Mouse (Mus musculus) embryonic facial prominence, embryonic 13.5 days (tissue): ENCODE data around the gene Zdhhc14. TPM values are rescaled to one million over a fixed set of nuclear protein-coding genes. Genes with fewer than 3 reads are reported as not detected.

Experiments
- ATAC-seq: fragments of 200-750 bp; cut with Nextera tagmentation; 2 replicates; pipeline ENCODE4 v1.8.0; 2017; ENCODE audit warnings: low read depth; ENCODE audit not compliant: insufficient number of reproducible peaks, insufficient read depth, low FRiP score, low TSS enrichment
- H3K27ac ChIP-seq: fragments of 300-500 bp; sonication (generic); 2 replicates; pipeline ENCODE4 v1.5.1; 2015; ENCODE audit warnings: moderate library complexity, mild to moderate bottlenecking, inconsistent platforms
- H3K27me3 ChIP-seq: fragments of 300-500 bp; sonication (generic); 2 replicates; pipeline ENCODE4 v1.6.1; 2015; ENCODE audit warnings: mild to moderate bottlenecking, inconsistent platforms
- H3K36me3 ChIP-seq: fragments of 300-500 bp; sonication (generic); 2 replicates; pipeline ENCODE4 v1.6.1; 2015; ENCODE audit warnings: mild to moderate bottlenecking, inconsistent platforms
- H3K4me1 ChIP-seq: fragments of 300-500 bp; sonication (generic); 2 replicates; pipeline ENCODE4 v1.6.1; 2015; ENCODE audit warnings: inconsistent platforms
- H3K4me2 ChIP-seq: fragments of 300-500 bp; sonication (generic); 2 replicates; pipeline ENCODE4 v1.6.1; 2015; ENCODE audit warnings: moderate library complexity, mild to moderate bottlenecking, inconsistent platforms
- H3K4me3 ChIP-seq: fragments of 300-500 bp; sonication (generic); 2 replicates; pipeline ENCODE4 v1.5.1; 2015; ENCODE audit warnings: mild to moderate bottlenecking, inconsistent platforms
- H3K9ac ChIP-seq: fragments of 300-500 bp; sonication (generic); 2 replicates; pipeline ENCODE4 v1.6.1; 2015; ENCODE audit warnings: mild to moderate bottlenecking, inconsistent platforms
- H3K9me3 ChIP-seq: fragments of 300-500 bp; sonication (generic); 2 replicates; pipeline ENCODE4 v1.6.1; 2016; ENCODE audit warnings: inconsistent platforms
- WGBS: fragments of 180-500 bp; shearing (Covaris S2); methylation state at CpG from one replicate; pipeline ENCODE4 v1.1.7; 2015; ENCODE audit warnings: mixed read lengths; 5-methylcytosine and 5-hydroxymethylcytosine counted together
- polyA plus RNA-seq: library from polyadenylated mRNA; unstranded; fragments of >200 nt; fragmentation: Nextera tagmentation; extraction: Ambion mirVana; gene quantifications from 2 replicates; pipeline ENCODE4 v1.2.1, GENCODE M21; 2015

The Zdhhc14 gene
- polyA plus RNA-seq, 1 experiment from 2014 or later = 3.6 TPM

DNA sequence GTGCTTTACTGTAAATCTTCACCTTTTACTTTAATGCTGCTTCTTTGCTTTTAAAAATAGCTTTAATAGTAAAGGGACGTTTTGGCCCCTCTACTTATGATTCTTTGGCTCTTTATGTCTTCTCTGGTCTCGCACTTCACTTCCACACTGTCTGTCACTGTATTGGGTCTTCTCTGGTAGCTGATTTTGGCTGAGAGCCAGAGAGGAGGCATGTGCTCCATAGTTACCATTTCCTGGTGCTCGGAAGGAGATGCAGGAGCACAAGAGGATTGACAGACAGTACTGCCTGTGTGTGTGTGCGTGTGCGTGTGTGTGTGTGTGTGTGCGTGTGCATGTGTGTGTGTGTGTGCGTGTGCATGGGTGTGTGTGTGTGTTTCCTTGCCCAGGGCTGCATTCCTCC is 14.2 kb downstream of the Zdhhc14 start:
- H3K9ac ChIP-seq = no peak overlapping the region

DNA sequence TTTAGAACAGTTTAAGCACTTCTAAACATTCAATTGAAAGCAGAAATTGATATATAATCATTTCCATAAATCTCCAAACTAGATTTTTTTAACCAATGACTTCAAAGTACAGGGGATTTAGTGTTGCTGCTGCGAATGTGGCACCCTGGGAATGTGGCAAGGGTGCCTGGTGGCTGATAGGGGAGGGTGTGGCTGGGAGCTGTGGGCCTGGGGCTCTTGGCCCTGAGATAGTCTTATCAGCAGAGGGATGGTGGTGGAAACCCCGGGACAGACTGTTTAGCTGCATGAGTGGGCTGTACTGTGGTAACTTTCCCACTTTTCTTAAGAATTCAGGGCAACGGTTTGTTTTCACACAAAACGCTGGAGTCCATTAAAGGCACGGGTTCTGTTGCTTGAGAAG is 14.6 kb downstream of the Zdhhc14 start:
- 57% methylated on average over 5 of the region's 5 CpGs for WGBS
- H3K4me1 ChIP-seq = peaks cover 14% of the 10 kb centered on the region
- no peaks in the 10 kb centered on the region for H3K36me3 ChIP-seq
- no peak overlapping the region for H3K4me3 ChIP-seq
- no peaks in the 10 kb centered on the region for H3K27me3 ChIP-seq
- H3K9ac ChIP-seq = no peak overlapping the region
- H3K27ac ChIP-seq = no peak overlapping the region
- ATAC-seq = no peak
- H3K4me2 ChIP-seq = no peak overlapping the region
- no peaks in the 10 kb centered on the region for H3K9me3 ChIP-seq

More for the DNA sequence above, 14.2 kb downstream of the Zdhhc14 start:
- no peaks in the 10 kb centered on the region for H3K9me3 ChIP-seq
- no peak overlapping the region for H3K27ac ChIP-seq
- no peaks in the 10 kb centered on the region for H3K36me3 ChIP-seq
- no peak overlapping the region for H3K4me3 ChIP-seq
- H3K4me2 ChIP-seq = no peak overlapping the region
- peaks cover 14% of the 10 kb centered on the region for H3K4me1 ChIP-seq
- ATAC-seq = no peak
- no peaks in the 10 kb centered on the region for H3K27me3 ChIP-seq
- 52% methylated on average over 7 of the region's 7 CpGs for WGBS

- H3K4me3 ChIP-seq = no peak overlapping the region
- 82% methylated on average over 4 of the region's 4 CpGs for WGBS
- no peak overlapping the region for H3K4me2 ChIP-seq
- no peaks in the 10 kb centered on the region for H3K9me3 ChIP-seq
- no peak for ATAC-seq
- peaks cover 14% of the 10 kb centered on the region for H3K4me1 ChIP-seq
- H3K27ac ChIP-seq = no peak overlapping the region
- H3K9ac ChIP-seq = no peak overlapping the region
- H3K27me3 ChIP-seq = no peaks in the 10 kb centered on the region
- no peaks in the 10 kb centered on the region for H3K36me3 ChIP-seq
Observed at GRCm38 (mm10) chr17:5508030-5508429, 15.7 kb downstream of the Zdhhc14 start.

DNA sequence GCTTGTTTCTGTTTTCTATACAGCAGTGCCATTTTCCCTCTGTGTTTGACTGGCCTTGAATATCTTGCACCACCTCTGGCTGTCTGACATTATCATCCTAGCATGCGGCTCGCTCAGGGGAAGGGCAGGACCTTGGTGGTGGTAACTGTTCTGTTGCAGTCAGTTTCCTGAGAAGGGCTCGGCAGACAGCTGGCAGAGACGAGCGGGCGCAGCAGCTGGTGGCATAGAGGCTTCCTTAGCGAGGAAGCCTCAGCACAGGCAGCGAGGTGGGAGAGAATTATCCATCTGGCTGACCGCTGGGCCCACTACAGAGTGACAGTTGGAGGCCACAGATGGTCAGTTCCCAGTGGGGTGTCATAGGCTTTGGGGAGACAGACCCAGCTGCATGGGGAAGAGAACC is 18.2 kb downstream of the Zdhhc14 start:
- ATAC-seq = no peak
- no peaks in the 10 kb centered on the region for H3K9me3 ChIP-seq
- no peak overlapping the region for H3K27ac ChIP-seq
- 90% methylated on average over 9 of the region's 9 CpGs for WGBS
- no peaks in the 10 kb centered on the region for H3K27me3 ChIP-seq
- H3K4me1 ChIP-seq = peaks cover 14% of the 10 kb centered on the region
- H3K36me3 ChIP-seq = no peaks in the 10 kb centered on the region
- no peak overlapping the region for H3K4me2 ChIP-seq
- H3K9ac ChIP-seq = no peak overlapping the region
- H3K4me3 ChIP-seq = no peak overlapping the region

GRCm38 (mm10) chr17:5511724-5512123 is 19.4 kb downstream of the Zdhhc14 start:
- Histone ChIP-seq H3K9me3 (no peaks in the 10 kb centered on the region), H3K4me1 (peaks cover 10% of the 10 kb centered on the region), H3K4me3 (no peak overlapping the region), H3K4me2 (no peak overlapping the region), H3K27me3 (no peaks in the 10 kb centered on the region), H3K27ac (no peak overlapping the region), H3K36me3 (no peaks in the 10 kb centered on the region), H3K9ac (no peak overlapping the region)
- ATAC-seq = no peak
- WGBS = 86% methylated on average over 6 of the region's 6 CpGs

DNA sequence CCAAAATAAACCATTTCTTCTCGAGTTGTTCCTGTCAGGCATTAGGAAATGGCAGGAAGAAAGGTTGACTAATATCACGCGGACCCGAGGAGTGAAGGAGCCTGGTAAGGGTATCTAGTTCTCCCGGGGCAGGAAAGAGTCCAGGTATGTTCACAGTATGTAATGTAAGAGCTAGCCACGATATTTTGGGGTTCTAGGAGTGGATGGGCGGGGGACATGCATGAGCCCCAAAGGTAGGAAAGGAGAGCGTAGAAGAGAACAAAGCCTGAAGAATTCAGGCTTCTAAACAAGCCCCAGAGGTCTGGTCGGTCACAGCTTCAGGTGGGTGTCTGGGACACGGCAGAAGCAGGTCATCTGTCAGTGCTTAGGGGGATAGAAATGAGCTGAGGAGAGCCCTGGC is 27.1 kb downstream of the Zdhhc14 start:
- WGBS = 88% methylated on average over 10 of the region's 10 CpGs
- Histone ChIP-seq H3K27ac (no peak overlapping the region), H3K4me2 (no peak overlapping the region), H3K4me3 (no peak overlapping the region), H3K36me3 (no peaks in the 10 kb centered on the region), H3K27me3 (no peaks in the 10 kb centered on the region), H3K9ac (no peak overlapping the region), H3K4me1 (no peaks in the 10 kb centered on the region), H3K9me3 (peaks cover 5% of the 10 kb centered on the region)
- no peak for ATAC-seq

DNA sequence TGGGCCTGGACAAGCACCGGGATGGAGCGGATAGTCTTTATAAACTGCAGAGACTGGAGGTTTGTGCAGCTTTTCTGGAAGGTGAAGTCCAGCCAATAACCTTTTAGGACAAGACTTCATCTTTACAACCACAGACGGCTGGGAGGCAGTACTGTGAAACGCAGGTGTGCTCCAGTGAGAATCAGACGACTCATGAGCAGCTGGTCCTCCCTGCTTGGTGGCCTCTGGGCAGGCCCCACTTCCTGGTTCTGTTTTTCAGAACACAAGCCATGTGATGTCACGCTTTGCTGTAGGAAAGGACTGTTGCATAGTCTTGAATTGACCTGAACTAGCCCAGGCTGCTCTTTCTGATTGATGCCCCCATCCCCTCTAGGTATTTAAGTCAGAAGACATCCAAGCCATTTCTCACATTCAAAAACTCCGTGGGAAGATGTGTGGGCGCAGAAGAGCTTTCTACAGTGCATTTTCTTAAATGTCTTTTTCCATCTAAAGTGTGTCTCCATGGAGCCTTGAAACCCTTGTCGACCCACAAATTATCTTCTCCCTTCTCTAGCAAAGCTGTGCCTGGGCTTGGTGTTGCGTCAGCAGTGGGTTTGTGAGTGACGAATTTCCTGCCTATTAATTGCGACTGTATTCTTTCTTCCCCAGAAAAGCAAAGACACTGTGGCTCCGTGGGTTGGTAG is 27.7 kb downstream of the Zdhhc14 start:
- Histone ChIP-seq H3K27ac (no peak overlapping the region), H3K9me3 (peaks cover 5% of the 10 kb centered on the region), H3K36me3 (no peaks in the 10 kb centered on the region), H3K4me1 (no peaks in the 10 kb centered on the region), H3K4me2 (no peak overlapping the region), H3K27me3 (no peaks in the 10 kb centered on the region), H3K9ac (no peak overlapping the region), H3K4me3 (no peak overlapping the region)
- WGBS = 82% methylated on average over 13 of the region's 13 CpGs
- ATAC-seq = no peak

DNA sequence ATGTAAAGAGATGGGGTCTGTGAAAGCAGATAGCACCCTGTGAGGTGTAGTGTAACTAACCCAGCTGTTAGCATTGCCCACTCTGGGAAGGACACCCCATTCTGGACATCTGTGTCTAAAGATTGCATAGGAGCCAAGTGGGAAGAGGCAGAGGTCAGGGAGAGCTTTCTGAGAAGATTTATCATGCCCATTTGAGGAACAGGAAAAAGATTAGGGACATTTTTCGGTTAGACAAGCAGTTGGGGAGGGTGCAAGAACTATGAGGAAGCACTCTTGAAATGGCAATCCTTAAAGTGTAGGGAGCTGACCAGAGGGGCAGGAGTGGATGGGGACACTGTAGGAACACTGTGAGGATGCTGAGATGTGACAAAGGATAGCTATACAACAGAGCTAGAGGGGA is 29.2 kb downstream of the Zdhhc14 start:
- ATAC-seq = no peak
- Histone ChIP-seq H3K27ac (no peak overlapping the region), H3K4me1 (no peaks in the 10 kb centered on the region), H3K4me2 (no peak overlapping the region), H3K9me3 (peaks cover 5% of the 10 kb centered on the region), H3K9ac (no peak overlapping the region), H3K4me3 (no peak overlapping the region), H3K27me3 (no peaks in the 10 kb centered on the region), H3K36me3 (no peaks in the 10 kb centered on the region)
- 72% methylated on average over 1 of the region's 1 CpGs for WGBS

GRCm38 (mm10) chr17:5529552-5529951 is 37.2 kb downstream of the Zdhhc14 start:
- H3K4me3 ChIP-seq = no peak overlapping the region
- no peak for ATAC-seq
- H3K27ac ChIP-seq = no peak overlapping the region
- no peak overlapping the region for H3K4me2 ChIP-seq
- H3K9ac ChIP-seq = no peak overlapping the region
- no peaks in the 10 kb centered on the region for H3K27me3 ChIP-seq
- 87% methylated on average over 6 of the region's 6 CpGs for WGBS
- 0 out of 2 replicates have a peak, but pooled peaks cover 3% of the 10 kb centered on the region for H3K4me1 ChIP-seq
- H3K9me3 ChIP-seq = no peaks in the 10 kb centered on the region
- no peaks in the 10 kb centered on the region for H3K36me3 ChIP-seq

GRCm38 (mm10) chr17:5532816-5533215 is 40.5 kb downstream of the Zdhhc14 start:
- H3K9me3 ChIP-seq = no peaks in the 10 kb centered on the region
- H3K36me3 ChIP-seq = no peaks in the 10 kb centered on the region
- 19% methylated on average over 5 of the region's 5 CpGs for WGBS
- H3K4me3 ChIP-seq = no peak overlapping the region
- H3K4me1 ChIP-seq = 0 out of 2 replicates have a peak, but pooled peaks cover 3% of the 10 kb centered on the region
- H3K4me2 ChIP-seq = no peak overlapping the region
- no peak for ATAC-seq
- H3K27me3 ChIP-seq = no peaks in the 10 kb centered on the region
- no peak overlapping the region for H3K27ac ChIP-seq
- no peak overlapping the region for H3K9ac ChIP-seq

DNA sequence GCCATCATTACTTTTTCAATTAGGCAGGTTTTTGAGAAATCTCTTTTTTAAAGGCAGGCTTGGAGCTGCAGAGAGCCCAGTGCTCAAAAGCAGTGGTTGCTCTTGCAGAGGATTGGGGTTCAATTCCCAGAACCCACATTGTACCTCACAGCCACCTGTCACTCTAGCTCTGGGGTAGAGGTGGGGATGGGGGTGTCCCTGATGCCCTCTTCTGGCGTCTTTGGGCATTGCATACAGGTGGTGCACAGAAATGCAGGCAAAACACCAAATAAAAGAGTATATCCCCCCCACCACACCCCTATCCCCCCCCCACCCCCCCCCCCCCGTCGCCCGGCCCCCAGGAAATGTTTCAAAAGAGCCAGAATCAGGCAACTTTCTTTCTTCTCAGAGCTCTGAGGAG is 43.0 kb downstream of the Zdhhc14 start:
- ATAC-seq = no peak

DNA sequence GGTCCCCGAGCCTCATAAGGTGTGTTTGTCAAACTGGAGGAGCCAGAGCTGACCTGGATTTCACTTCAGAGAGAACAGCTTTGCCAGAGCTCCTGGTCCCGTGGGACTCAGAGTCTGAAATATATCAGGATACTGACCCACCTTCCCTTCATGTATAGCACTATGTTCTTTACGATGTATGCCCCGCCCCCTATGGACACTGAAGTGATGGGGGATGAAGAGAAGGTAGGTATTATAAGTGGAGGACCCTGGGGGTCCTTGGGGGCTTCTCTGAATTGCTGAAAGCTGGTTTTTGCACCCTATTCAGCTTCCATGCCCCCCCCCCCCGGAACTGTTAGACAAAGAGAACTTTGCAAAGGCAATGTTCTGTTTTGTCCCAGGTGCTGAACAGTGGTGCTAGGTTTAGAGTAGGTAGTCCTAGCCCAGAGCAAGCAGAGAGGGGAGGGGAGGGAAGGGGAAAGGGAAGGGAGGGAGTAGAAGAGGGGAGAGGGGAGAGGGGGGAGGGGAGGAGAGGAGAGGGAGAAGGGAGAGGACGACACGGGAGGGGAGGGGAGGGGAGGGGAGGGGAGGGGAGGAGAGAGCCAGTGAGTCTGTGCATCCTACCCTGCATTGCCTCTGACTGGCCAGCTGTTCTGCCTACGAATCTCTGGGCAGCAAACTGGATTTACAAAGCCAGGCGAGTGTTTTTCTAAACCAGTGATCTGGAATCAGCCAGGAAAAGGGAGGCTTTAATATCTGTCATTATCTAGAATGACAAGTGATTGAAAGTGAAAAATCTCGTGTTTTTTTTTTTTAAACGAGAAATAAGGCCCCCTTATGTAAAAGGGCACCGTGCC is 44.1 kb downstream of the Zdhhc14 start:
- ATAC-seq = no peak
- WGBS = 72% methylated on average over 10 of the region's 12 CpGs

More for the DNA sequence above, 43.0 kb downstream of the Zdhhc14 start:
- Histone ChIP-seq H3K9ac (no peak overlapping the region), H3K9me3 (no peaks in the 10 kb centered on the region), H3K27me3 (no peaks in the 10 kb centered on the region), H3K27ac (no peak overlapping the region), H3K4me2 (no peak overlapping the region), H3K36me3 (no peaks in the 10 kb centered on the region), H3K4me1 (0 out of 2 replicates have a peak, but pooled peaks cover 3% of the 10 kb centered on the region), H3K4me3 (no peak overlapping the region)
- 42% methylated on average over 4 of the region's 4 CpGs for WGBS

More for the DNA sequence above, 44.1 kb downstream of the Zdhhc14 start:
- no peaks in the 10 kb centered on the region for H3K27me3 ChIP-seq
- H3K4me3 ChIP-seq = no peak overlapping the region
- no peaks in the 10 kb centered on the region for H3K36me3 ChIP-seq
- H3K9ac ChIP-seq = no peak overlapping the region
- no peak overlapping the region for H3K27ac ChIP-seq
- H3K9me3 ChIP-seq = no peaks in the 10 kb centered on the region
- 0 out of 2 replicates have a peak, but pooled peaks cover 3% of the 10 kb centered on the region for H3K4me1 ChIP-seq
- no peak overlapping the region for H3K4me2 ChIP-seq
